Mouse (Mus musculus) neural tube, embryonic 10.5 days (tissue): ENCODE measurements around the gene 4930518I15Rik.
"Not testable (repeated sequence)": the region's sequence is repeated elsewhere in the genome, so short reads cannot be mapped to it uniquely, and the experiment has no call there.

ENCODE experiments used
- DNase-seq: peaks from one replicate; pipeline ENCODE4 v3.0.0-alpha.2; 2017; ENCODE audit warnings: low spot score; ENCODE audit errors: extremely low spot score

4930518I15Rik gene

DNA sequence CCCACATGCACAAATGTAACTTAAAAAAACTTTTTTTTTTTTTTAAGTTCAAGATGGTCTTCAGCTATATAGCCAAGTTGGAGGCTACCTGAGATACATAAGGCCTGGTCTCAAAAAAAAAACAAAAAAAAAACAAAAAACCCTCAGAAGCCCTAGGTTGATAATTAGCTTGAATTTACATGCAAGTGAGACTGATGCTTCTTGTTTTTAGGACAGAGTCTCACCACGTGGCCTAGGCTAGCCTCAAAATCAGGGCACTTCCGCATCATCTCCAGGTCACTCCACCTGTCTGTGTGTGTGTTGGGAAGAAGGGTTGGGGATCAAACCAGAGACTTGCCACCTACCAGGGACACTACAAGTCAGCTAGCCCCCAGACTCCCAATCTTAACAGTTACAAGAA is at the start of gene 4930518I15Rik:
4930518I15Rik (minus strand) TSS at position 112 of the 400 bp plus-strand sequence.
- no peak for DNase-seq

DNA sequence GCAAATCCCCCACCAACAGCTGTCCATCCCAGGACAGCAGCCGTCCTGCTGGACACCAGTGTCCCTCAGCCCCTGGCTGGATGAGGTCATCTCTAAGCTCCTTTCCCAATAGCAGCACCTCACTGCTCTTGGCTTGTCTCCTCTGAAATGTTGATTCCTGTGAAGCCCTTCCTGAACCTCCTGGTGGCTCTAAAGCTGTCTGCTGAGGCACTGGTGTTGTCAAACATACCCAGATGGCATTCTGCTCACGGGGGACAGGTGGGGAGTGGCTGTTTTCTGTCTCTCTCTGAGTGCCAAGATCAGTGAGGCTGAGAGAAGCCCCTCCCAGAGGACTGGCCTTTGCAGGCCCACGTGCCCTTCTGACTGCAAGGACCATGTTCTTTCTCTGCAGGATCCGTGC is 48.2 kb upstream of the 4930518I15Rik start:
- DNase-seq: not testable (repeated sequence)

DNA sequence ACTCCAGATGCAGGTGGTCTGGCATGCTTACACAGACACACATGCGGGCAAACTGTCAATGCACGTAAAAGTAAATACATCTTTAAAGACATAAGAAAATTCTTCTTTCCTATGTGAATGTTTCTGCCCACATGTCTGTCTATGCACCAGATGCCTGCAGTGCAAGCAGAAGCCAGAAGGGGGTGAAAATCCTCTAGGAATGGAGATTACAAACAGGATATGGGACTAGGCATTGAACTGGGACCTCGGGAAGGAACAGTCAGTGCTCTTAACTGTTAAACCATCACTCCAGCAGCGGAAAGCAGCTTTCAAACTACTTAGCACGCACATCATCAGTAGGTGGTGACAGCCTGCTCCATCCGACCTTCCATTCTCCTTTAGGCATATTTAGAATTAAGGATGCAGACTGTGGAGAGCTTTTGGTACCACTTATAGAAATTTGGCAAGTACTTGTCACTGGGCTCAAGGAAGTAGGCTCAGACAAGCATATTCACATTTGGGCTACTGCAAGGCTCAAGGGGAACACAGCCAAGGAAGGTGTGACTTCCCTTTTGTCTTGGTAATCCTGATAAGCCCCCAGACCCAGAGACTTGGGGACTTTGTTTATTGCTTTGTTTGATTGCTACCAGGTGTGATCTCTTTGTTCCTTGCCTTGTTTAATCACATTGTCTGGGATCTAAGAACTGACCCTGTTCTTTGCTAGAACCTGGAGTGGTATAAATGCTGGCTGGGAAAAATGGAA is 47.4 kb upstream of the 4930518I15Rik start:
- DNase-seq: peak; percentile 47

GRCm38 (mm10) chr2:156903367-156903766 is 45.6 kb upstream of the 4930518I15Rik start:
- no peak for DNase-seq

DNA sequence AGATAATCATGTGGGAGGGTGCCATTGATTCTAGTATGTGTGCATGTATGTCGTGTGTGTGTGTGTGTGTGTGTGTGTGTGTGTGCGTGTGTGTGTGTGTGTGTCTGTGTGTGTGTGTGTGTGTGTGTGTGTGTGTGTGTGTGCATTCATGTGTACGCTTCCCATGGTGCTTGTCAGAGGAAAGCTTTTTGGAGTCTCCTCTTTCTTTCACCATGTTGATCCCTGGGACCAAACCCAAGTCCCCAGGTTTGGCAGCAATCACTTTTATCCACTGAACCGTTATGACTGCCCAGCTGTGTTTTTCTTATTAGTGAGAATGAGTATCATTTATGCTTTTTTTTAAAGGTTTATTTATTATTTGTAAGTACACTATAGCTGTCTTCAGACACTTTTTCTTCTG is 44.7 kb upstream of the 4930518I15Rik start:
- DNase-seq: not testable (repeated sequence)

DNA sequence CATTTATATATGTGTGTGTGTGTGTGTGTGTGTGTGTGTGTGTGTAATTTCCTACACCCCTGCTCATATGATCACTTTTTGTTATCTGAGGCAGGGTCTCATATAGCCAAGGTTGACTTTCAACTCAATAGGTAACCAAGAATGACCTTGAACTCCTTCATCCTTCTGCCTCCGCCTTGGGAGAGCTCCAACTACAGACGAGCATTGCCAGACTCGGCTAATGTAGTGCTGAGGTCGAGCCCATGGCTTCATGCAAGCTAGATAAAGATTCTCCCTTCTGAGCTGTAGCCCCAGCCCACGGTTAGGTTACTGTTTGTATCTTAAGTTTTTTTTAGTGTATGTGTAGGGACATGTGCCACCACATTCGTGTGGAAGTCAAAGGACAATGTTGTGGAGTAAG is 44.1 kb upstream of the 4930518I15Rik start:
- DNase-seq: no peak

DNA sequence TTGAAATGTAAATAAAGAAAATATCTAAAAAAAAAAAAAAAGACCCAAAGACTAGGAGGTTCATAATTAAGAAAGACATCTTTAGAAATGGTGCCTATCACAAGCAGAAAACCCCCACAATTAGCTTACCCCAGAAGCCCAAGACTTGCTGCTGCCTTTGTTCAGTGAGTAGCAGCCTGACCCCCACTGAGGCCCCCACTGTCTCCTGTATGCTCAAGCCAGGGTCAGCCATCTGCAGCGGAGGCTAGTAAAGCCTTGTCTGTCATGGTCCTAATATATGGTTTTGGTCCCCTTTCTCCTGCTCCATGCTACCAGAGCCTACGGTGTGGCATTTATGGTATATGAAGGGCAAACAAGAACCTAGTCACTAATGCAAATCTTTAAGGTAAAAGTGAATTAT is 43.6 kb upstream of the 4930518I15Rik start:
- no peak for DNase-seq

GRCm38 (mm10) chr2:156899184-156899583 is 41.4 kb upstream of the 4930518I15Rik start:
- DNase-seq: no peak

DNA sequence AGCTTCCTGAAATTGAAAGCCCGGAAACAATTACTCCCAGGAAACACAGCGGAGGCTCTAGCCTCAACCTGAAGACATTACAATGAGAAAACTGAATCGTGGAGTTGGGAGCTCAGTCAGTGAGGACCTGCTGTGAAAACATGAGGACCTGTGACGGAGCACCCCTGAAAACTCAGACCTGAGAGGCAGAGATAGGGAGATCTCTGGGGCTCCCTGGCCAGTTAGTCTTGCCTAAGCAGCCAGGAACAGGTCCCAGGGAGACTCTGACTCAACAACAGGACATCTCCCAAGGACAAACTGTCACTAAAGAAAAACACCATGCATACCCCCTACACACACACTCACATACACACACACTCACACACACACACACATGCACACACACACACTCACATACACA is 40.6 kb upstream of the 4930518I15Rik start:
- DNase-seq: no peak

- no peak for DNase-seq
Observed at GRCm38 (mm10) chr2:156897034-156897433, 39.3 kb upstream of the 4930518I15Rik start.

GRCm38 (mm10) chr2:156896384-156896914 is 38.7 kb upstream of the 4930518I15Rik start:
- no peak for DNase-seq

- DNase-seq: no peak
Observed at GRCm38 (mm10) chr2:156894496-156895265, 36.9 kb upstream of the 4930518I15Rik start.

GRCm38 (mm10) chr2:156892821-156893220 is 35.1 kb upstream of the 4930518I15Rik start:
- no peak for DNase-seq

DNA sequence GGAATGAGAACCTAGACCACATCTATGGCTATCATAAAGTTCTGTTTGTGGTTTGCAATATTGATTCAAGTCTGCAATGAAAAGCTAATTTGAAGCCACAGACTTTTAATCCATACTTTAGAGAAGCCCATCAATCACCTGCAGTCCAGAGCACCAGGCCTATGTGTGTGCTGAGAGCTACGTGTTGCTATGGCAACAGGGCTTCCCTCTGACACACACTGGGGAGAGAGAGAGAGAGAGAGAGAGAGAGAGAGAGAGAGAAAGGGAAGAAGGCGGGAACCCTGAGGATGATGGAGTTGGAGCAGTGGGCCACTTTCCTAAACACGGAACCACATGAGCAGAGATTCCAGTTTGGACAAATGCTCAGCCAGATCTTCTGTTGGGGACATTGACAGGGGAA is 34.5 kb upstream of the 4930518I15Rik start:
- DNase-seq: no peak

DNA sequence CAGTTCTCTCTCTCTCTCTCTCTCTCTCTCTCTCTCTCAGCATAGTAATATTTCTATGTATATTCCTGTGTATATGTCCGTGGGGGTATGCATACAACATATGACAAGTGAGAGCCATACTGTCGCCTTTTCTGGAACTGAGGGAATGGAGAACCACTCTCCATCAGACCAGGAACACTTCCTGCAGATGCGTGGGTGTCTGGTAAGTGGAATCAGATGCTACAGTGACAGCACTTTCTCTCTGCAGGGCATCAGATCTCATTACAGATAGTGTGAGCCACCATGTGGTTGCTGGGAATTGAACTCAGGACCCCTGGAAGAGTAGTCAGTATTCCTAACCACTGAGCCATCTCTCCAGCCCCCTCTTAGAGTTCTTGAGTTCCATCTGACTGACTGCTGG is 30.7 kb upstream of the 4930518I15Rik start:
- no peak for DNase-seq

GRCm38 (mm10) chr2:156887017-156887416 is 29.3 kb upstream of the 4930518I15Rik start, which contains the start of gene Sla2:
Sla2 (minus strand) TSS chr2:156887192.
- DNase-seq: no peak

DNA sequence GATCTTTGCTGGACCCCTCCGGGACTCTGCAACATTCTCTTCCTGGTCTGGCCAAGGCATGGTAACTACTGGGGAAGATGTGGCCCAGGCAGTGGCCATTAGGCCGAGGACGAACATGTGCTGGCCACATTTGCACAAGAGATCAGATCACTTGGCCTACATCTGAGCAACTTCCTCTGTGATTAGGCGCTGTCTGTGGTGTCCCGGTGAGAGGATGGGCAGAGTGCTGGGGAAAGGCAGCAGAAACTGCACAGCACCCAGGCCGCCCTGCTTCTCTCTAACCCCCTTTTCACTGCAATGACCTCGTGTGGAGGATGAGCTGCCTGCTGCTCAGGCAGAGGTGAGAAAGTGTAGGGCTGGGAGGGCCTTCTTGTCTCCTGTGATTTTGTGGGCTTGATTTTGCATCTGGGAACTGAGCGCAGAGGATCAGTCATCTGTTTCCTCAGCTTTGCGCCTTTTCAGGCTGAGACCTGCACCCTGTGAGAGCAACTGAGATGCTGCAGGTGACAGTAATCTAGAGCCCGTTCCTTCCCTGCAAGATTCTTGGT is 28.4 kb upstream of the 4930518I15Rik start:
- no peak for DNase-seq

- DNase-seq: not testable (repeated sequence)
Observed at GRCm38 (mm10) chr2:156885666-156886065, 27.9 kb upstream of the 4930518I15Rik start.

DNA sequence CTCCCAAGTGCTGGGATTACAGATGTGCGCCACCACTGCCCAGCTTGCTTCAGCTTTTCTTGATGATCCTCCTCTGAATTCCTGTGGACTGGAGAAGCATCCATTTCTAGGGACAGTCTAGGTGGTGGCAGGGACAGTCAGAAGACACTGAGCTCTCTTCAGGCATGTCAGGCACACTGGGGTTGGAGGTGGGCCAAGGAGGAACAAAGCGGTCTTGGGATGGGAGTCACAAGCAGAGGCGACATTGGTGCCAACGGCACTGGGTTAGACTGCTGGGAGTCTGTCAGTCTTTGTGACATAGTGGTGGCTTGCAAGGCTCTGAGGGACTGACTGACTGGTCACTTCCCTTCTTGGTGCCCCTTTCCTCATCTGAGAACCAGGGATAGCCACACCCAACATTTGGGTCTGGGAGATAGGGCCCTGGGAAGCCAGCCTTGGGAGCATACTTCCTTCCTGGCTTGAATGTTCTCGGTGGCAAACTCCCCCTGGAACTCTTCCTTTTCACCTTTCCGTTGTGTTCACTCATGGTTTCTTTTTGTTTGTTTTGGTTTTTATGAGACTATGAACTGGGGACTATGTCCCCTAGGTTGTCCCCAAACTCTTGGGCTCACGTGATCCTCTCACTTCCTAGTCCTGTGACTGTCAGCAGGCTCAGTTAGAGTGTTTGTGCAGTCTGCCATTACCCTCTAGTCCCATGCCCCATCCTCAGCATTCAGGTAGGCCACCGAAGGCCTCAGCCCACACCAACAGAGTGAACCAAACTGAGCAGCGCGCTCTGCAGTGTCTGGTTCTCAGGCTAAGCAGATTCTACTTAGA is 26.9 kb upstream of the 4930518I15Rik start:
- no peak for DNase-seq

DNA sequence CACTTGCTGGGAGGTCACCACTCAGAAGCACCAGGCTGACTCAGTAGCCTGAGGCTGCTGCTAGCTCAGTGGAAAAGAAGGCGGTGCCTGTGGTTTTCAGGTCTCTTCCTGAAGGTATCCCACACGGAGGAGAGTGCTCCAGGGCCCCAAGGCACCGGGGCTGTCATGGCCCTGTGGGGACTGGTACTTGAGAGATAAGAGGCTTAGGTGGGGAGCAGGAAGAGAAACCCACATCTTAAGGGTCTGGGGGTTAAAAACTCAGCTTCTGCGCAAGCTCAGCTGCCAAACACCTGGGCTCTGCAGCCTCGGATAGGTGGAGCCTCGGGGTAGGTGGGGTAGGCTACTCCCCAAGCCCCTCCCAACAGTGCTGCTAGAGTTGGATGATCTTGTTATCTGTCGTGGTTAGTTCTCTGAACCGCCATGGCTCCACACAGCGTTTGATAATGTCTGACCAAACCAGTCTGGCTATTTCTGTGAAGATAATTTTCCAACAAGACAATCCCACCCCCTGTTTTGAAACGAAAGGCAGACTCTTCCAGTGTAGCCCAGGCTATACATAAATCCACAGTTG is 24.8 kb upstream of the 4930518I15Rik start:
- no peak for DNase-seq

DNA sequence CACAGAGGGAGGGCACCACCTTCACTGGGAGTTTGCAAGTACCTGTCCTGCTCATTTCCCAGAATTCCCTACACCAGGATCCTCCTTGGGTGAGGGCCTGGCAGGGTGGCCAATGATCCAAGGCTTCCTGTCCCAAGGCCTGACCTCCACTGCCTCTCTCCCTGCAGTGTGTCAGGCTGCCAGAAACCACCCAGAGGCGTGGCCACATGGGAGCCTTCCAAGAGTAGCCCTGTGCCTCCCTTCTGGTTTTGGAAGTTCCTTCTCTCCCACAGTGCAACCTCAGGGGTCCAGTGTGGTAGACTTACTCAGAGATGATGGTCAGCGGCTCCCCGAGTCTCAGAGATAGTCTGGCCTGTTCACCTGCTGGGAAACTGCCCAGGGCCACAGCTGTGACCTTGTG is 21.8 kb upstream of the 4930518I15Rik start:
- DNase-seq: no peak
